Mouse (Mus musculus) spleen, adult 2 months (tissue): Measurements from ENCODE around the gene Lrrc75a.

Source experiments
- CTCF ChIP-seq: fragments of 200-500 bp; IDR thresholded peaks from 2 replicates; pipeline ENCODE4 v1.5.1; 2011; ENCODE audit warnings: mild to moderate bottlenecking, inconsistent platforms; ENCODE audit not compliant: insufficient read depth, insufficient read length, insufficient replicate concordance; ENCODE audit errors: extremely low read depth
- POLR2A ChIP-seq: fragments of 200-500 bp; IDR thresholded peaks from 2 replicates; pipeline ENCODE4 v1.6.1; 2011; ENCODE audit warnings: low read depth, low read length, inconsistent platforms

DNA sequence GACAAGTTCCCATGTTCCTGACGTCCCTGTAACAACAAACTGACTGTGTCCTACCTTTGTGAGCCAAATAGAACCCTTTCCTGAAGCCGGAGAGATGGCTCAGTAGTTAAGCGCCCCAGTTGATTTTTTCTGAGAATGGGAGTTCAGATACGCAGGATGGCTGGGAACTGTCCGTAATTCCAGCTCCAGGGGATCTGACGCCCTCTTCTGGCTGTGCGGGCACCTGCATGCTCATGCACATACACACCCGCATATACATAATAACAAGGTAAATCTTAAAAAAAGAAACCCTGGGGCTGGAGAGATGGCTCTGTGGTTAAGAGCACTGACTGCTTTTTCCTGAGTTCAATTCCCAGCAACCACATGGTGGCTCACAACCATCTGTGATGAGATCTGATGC is 46.8 kb upstream of the Lrrc75a start:
- TF ChIP-seq POLR2A (no peak), CTCF (no peak)
